Mouse (Mus musculus) hindbrain, postnatal 0 days (tissue): Measurements from ENCODE around the gene Gm49661. TPM values are rescaled to one million over a fixed set of nuclear protein-coding genes. Genes with fewer than 3 reads are reported as not detected.

Source experiments
- ATAC-seq: fragments of 200-750 bp; cut with Nextera tagmentation; 2 replicates; pipeline ENCODE4 v1.8.0; 2017; ENCODE audit warnings: mild to moderate bottlenecking, moderate TSS enrichment, moderate library complexity
- DNase-seq: peaks from one replicate; pipeline ENCODE4 v3.0.0-alpha.2; 2015; ENCODE audit warnings: low spot score
- H3K27ac ChIP-seq: fragments of 300-500 bp; sonication (generic); 2 replicates; pipeline ENCODE4 v1.5.1; 2014; ENCODE audit warnings: mild to moderate bottlenecking
- H3K27me3 ChIP-seq: fragments of 300-500 bp; sonication (generic); 2 replicates; pipeline ENCODE4 v1.6.1; 2014; ENCODE audit warnings: low read length, mixed read lengths; ENCODE audit not compliant: insufficient read depth
- H3K36me3 ChIP-seq: fragments of 300-500 bp; sonication (generic); 2 replicates; pipeline ENCODE4 v1.6.1; 2014; ENCODE audit warnings: low read length, mixed read lengths; ENCODE audit not compliant: insufficient read depth
- H3K4me1 ChIP-seq: fragments of 300-500 bp; sonication (generic); 2 replicates; pipeline ENCODE4 v1.6.1; 2014; ENCODE audit warnings: antibody characterized with exemption, low read length, mixed read lengths; ENCODE audit not compliant: insufficient read depth
- H3K4me2 ChIP-seq: fragments of 300-500 bp; sonication (generic); 2 replicates; pipeline ENCODE4 v1.6.1; 2014; ENCODE audit warnings: low read depth, mild to moderate bottlenecking, low read length, moderate library complexity, mixed read lengths
- H3K4me3 ChIP-seq: fragments of 300-500 bp; sonication (generic); 2 replicates; pipeline ENCODE4 v1.5.1; 2014; ENCODE audit warnings: low read length
- H3K9ac ChIP-seq: fragments of 300-500 bp; sonication (generic); replicated peaks from 2 replicates; pipeline ENCODE4 v1.6.1; 2014; ENCODE audit warnings: mild to moderate bottlenecking, low read length, moderate library complexity, mixed read lengths
- H3K9me3 ChIP-seq: fragments of 300-500 bp; sonication (generic); 2 replicates; pipeline ENCODE4 v1.6.1; 2016; ENCODE audit warnings: low read length, mixed read lengths
- CTCF ChIP-seq: IDR thresholded peaks from 2 replicates; pipeline ENCODE4 v1.5.1; 2016; ENCODE audit warnings: antibody characterized with exemption, control low read depth, low read depth
- WGBS: fragments of 180-500 bp; shearing (Covaris S2); extraction: QIAGEN DNeasy Blood & Tissue Kit; methylation state at CpG from one replicate; pipeline ENCODE4 v1.1.7; 2014; 5-methylcytosine and 5-hydroxymethylcytosine counted together
- polyA plus RNA-seq: library from polyadenylated mRNA; unstranded; fragments of >200 nt; fragmentation: Nextera tagmentation; extraction: Ambion mirVana; gene quantifications from 2 replicates; pipeline ENCODE4 v1.2.1, GENCODE M21; 2015
- total RNA-seq: library from RNA; depleted of rRNA; stranded (reverse); fragments of >200 nt; gene quantifications from 2 replicates; pipeline ENCODE4 v1.2.3, GENCODE M21; 2014

Gm49661 gene
- total and polyA plus RNA-seq, 2 experiments from 2014 or later: not detected

DNA sequence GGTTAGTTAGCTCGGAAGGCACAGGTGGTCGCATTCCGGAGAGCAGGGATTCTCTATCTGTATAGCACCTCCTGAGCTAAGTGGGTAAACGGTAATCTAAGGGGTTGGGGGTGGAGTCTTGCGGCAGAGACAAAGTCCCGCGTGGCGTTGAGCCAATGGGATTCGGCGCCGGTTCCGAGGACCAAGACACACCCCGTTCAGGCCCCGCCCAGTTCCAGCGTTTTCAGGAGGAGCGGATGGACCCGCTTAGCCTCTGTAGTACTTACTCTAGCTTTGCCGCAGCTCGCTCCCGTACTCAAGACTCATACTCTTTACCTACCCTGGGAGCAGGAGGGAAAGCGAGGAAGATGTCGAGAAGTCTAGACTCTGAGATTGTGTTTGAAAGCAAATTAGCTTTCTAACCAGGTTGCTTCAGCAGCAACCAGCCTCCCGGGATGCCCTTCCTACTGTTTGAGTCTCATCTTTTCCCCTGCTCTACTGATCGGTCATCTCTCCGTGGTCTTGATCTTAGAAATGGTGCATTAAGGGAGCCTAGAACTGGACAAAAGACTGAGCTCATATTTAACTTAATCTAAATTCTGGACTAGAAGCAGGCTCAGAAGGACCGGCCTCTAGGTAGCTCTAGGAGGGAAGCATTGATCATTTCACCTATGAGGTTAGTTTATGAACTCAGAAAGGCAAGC lies 24.6 kb downstream of the Gm49661 start:
- WGBS: 1% methylated on average over 26 of the region's 26 CpGs
- H3K27me3 ChIP-seq: peaks cover 9% of the 10 kb centered on the region; the same call in 1 of the 2 replicates

GRCm38 (mm10) chr8:84943699-84944098 lies 25.5 kb downstream of the Gm49661 start:
- Histone ChIP-seq H3K36me3 (no peaks in the 10 kb centered on the region), H3K27me3 (peaks cover 9% of the 10 kb centered on the region; the same call in 1 of the 2 replicates), H3K9ac (no peak overlapping the region), H3K27ac (no peak overlapping the region), H3K4me1 (peaks cover 8% of the 10 kb centered on the region; the same call in 1 of the 2 replicates), H3K4me3 (peak overlapping the region; percentile 66; the same call in 1 of the 2 replicates), H3K4me2 (peak overlapping the region; percentile 72; the same call in 1 of the 2 replicates), H3K9me3 (no peaks in the 10 kb centered on the region)
- no peak for TF ChIP-seq CTCF
- ATAC-seq (no peak), DNase-seq (peak; percentile 58)
- 30% methylated on average over 4 of the region's 4 CpGs for WGBS

More for the DNA sequence above, 24.6 kb downstream of the Gm49661 start:
- peaks cover 8% of the 10 kb centered on the region; the same call in 1 of the 2 replicates for H3K4me1 ChIP-seq
- H3K9me3 ChIP-seq: no peaks in the 10 kb centered on the region
- no peak for TF ChIP-seq CTCF
- peak; percentile 83 for DNase-seq
- H3K4me3 ChIP-seq: peak overlapping the region; percentile 66
- no peaks in the 10 kb centered on the region for H3K36me3 ChIP-seq
- H3K27ac ChIP-seq: peak overlapping the region; percentile 81; the same call in 1 of the 2 replicates
- peak; percentile 10; the same call in 1 of the 2 replicates for ATAC-seq
- peak overlapping the region; percentile 80; the same call in 1 of the 2 replicates for H3K9ac ChIP-seq
- H3K4me2 ChIP-seq: peak overlapping the region; percentile 72

- H3K27me3 ChIP-seq: no peaks in the 10 kb centered on the region
- peak overlapping the region; percentile 71 for H3K4me2 ChIP-seq
- ATAC-seq: no peak
- H3K4me1 ChIP-seq: peaks cover 22% of the 10 kb centered on the region
- H3K4me3 ChIP-seq: peak overlapping the region; percentile 84
- no peaks in the 10 kb centered on the region for H3K36me3 ChIP-seq
- no peaks in the 10 kb centered on the region for H3K9me3 ChIP-seq
- TF ChIP-seq CTCF: no peak
- 55% methylated on average over 13 of the region's 13 CpGs for WGBS
- H3K27ac ChIP-seq: peak overlapping the region; percentile 95
- peak overlapping the region; percentile 95 for H3K9ac ChIP-seq
- DNase-seq: no peak
Measured at GRCm38 (mm10) chr8:84937620-84938485, 31.4 kb downstream of the Gm49661 start.

DNA sequence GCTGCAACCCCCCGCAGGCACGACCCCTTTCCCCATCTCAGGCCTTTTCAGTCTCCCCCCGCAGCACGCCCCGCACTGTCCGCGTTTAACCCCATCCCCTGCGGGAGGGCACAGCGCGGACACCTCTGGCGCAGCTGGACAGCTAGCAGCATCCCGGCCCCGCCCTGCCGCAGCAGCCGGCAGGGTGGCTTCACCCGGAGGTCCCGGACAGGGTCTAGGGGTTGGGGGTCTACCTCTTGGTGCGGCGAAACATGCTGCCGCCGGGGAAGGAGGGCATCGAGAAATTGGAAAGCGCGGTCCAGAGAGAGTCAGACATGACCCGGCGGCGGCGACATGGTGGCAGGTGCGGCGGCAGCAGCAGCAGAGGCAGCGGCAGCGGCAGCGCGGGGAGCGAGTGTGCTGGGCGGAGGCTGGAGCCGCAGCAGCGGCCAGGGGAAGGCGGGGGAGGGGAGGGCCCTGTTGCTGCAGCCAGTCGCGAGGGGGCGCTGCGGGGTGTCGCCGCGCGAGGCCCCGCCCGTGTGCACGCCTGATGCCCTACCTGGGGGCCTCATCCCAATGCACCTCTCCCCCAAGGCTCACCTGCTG lies 32.2 kb downstream of the Gm49661 start, which contains the start of gene Mast1:
Gene Mast1, minus strand, starts transcription at position 398 of the 585 bp plus-strand sequence.
- WGBS: 0% methylated on average over 38 of the region's 50 CpGs
- H3K4me1 ChIP-seq: peaks cover 22% of the 10 kb centered on the region
- peak; percentile 43 for TF ChIP-seq CTCF
- DNase-seq (peak; percentile 90), ATAC-seq (peak; percentile 82)
- H3K9ac ChIP-seq: peak within 1 kb of the TSS; percentile 95
- peak within 1 kb of the TSS; percentile 95 for H3K27ac ChIP-seq
- H3K36me3 ChIP-seq: no peaks in the 10 kb centered on the region
- no peaks in the 10 kb centered on the region for H3K9me3 ChIP-seq
- H3K4me3 ChIP-seq: peak within 1 kb of the TSS; percentile 84
- H3K4me2 ChIP-seq: peak within 1 kb of the TSS; percentile 71
- H3K27me3 ChIP-seq: no peaks in the 10 kb centered on the region

DNA sequence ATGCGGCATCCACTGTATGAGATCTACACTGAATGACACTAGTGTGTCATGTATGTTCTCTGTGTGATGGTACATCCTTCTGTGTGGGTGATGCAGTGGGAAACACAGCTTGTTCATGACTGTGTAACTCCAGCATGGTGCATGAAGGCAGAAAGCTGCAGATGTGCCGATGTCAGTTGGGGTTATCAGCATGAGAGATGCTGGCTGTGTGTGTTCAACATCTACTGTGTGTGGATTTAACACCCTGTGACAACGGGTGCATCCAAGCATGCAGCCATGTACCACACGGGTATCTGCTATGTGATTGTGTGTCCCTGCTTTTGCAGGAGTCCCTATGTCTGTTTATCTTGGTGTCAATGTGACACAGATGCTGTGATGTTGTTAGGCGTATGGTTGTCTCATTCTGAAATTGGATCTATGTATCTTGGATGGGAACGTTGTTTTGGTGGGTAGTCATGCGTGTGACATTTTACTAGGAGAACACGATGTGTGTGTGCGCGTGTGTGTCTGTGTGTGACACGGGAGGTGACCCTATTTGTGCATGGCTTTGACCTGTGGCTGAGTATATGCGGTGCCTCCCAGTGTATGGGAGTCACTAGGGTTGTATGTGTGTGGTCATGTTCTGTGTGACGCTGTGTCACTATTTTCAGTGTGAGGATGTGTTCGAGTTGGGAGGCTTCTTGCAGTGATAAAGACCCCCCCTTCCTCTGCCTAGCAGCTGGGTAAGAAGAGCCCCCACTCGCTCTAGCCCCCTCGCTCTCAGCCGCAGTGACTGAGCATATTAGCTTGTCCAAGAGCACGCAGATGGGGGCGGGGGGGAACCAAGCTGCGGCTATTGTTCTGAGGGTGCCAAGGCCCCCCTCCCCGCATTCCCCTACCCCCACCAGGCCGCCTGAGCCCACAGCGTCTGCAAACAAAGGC lies 32.9 kb downstream of the Gm49661 start:
- peak; percentile 61 for DNase-seq
- no peak for TF ChIP-seq CTCF

More for the DNA sequence above, 32.9 kb downstream of the Gm49661 start:
- peak overlapping the region; percentile 95 for H3K9ac ChIP-seq
- peaks cover 22% of the 10 kb centered on the region for H3K4me1 ChIP-seq
- H3K36me3 ChIP-seq: no peaks in the 10 kb centered on the region
- H3K4me3 ChIP-seq: peak overlapping the region; percentile 84
- ATAC-seq: peak; percentile 54
- no peaks in the 10 kb centered on the region for H3K27me3 ChIP-seq
- H3K4me2 ChIP-seq: peak overlapping the region; percentile 71
- H3K27ac ChIP-seq: peak overlapping the region; percentile 95
- WGBS: 11% methylated on average over 22 of the region's 23 CpGs
- no peaks in the 10 kb centered on the region for H3K9me3 ChIP-seq
